Mouse (Mus musculus): Measurements from ENCODE around the gene Gm5089.

DNA sequence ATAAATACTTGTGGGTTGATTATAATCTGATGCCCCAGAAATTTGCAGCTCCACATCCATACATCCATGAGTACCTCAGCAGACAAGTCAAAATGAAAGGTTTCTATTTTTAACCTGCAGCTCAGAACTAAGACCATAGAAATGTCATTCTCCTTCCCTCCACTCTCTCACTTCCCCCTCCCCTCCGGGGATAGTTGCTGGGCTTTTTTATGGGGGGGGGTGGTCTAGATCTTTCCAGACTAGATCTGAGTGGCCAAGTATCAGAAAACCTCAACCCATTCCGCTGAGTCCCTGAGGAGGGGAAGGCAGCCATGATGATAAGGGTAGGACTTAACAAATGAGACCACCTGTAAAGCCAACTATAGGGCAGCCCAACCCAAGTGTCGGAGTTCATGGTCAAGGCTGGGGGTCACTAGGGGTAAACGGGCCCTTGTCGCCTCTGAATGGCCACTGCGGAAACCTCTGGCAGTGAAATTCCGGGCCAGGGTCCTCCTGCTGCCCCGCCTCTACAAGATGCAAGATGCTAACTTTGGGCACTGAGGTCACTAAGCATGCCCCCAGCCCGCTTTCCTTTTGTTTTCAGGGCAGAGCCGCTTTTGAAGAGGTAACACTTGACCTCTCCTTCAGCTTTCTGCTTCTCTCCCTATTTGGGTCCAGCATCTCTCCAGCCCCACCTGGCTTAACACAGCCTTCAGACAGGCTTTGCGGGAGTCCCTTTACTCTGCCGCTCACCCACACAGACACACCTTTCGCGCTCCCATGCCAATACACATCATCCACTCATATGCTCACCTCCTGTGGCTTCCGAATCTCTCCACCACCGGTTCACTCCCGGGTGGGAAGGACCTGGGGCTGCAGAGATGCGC, 32.9 kb upstream of the Gm5089 start:
- TF ChIP-seq CTCF (IDR thresholded peaks at IDR 0.05) (no peak), POLR2A (IDR thresholded peaks at IDR 0.05; ENCODE audit: insufficient read depth, low read depth, low read length) (no peak)

Measured in heart, adult 2 months (tissue).